Mouse (Mus musculus) left cerebral cortex, postnatal 14 days (tissue): Measurements from ENCODE around the gene Matn4. TPM values are rescaled to one million over a fixed set of nuclear protein-coding genes. Genes with fewer than 3 reads are reported as not detected.

Source experiments
- DNase-seq, 2 experiments: peaks; one replicate each; pipeline ENCODE4 v3.0.0; 2021 to 2022; ENCODE audit warnings: low spot score in 2 of 2, mixed read lengths in 1 of 2
- intact Hi-C: fragments of 180-260 bp; cut with DNase I; formaldehyde crosslinking; loops from one replicate; pipeline ENCODE4 v1.15.1; 2025
- total RNA-seq, 2 experiments: library from RNA; stranded (reverse); gene quantifications; 2 replicates each; pipeline ENCODE4 v1.2.3; 2021

Matn4 gene
- total RNA-seq, 2 experiments from 2014 or later: 13.4 to 15.0 TPM

GRCm38 (mm10) chr2:164383656-164384399 lies 21.1 kb downstream of the Matn4 start:
- no peak for DNase-seq
- intact Hi-C loops: no loop called here

GRCm38 (mm10) chr2:164382971-164383370 lies 22.0 kb downstream of the Matn4 start:
- intact Hi-C loops: no loop called here
- DNase-seq: no peak

GRCm38 (mm10) chr2:164381726-164382125 lies 23.2 kb downstream of the Matn4 start:
- intact Hi-C loops: no loop called here
- no peak for DNase-seq

- intact Hi-C loops: no loop called here
- no peak for DNase-seq
Measured at GRCm38 (mm10) chr2:164377478-164378426, 27.2 kb downstream of the Matn4 start.

GRCm38 (mm10) chr2:164373187-164373586 lies 31.8 kb downstream of the Matn4 start:
- DNase-seq: peak; percentile 15 to 18
- intact Hi-C loops: no loop called here

- DNase-seq: no peak
- intact Hi-C loops: no loop called here
Measured at GRCm38 (mm10) chr2:164372408-164373053, 32.4 kb downstream of the Matn4 start.

GRCm38 (mm10) chr2:164371371-164371770 lies 33.6 kb downstream of the Matn4 start:
- intact Hi-C loops: no loop called here
- DNase-seq: no peak

- no peak for DNase-seq
- intact Hi-C loops: no loop called here
Measured at GRCm38 (mm10) chr2:164368620-164369105, 36.3 kb downstream of the Matn4 start.

- DNase-seq: no peak
- intact Hi-C loops: no loop called here
Measured at GRCm38 (mm10) chr2:164366947-164367346, 38.0 kb downstream of the Matn4 start.

GRCm38 (mm10) chr2:164360974-164361657 lies 43.8 kb downstream of the Matn4 start:
- intact Hi-C loops: no loop called here
- DNase-seq: no peak

- DNase-seq: no peak
- intact Hi-C loops: no loop called here
Measured at GRCm38 (mm10) chr2:164359668-164360067, 45.3 kb downstream of the Matn4 start.

- no peak for DNase-seq
- intact Hi-C loops: no loop called here
Measured at GRCm38 (mm10) chr2:164359031-164359430, 45.9 kb downstream of the Matn4 start.

- intact Hi-C loops: no loop called here
- DNase-seq: no peak
Measured at GRCm38 (mm10) chr2:164358373-164358772, 46.6 kb downstream of the Matn4 start.

- intact Hi-C loops: no loop called here
- DNase-seq: no peak
Measured at GRCm38 (mm10) chr2:164356177-164356967, 48.6 kb downstream of the Matn4 start.

GRCm38 (mm10) chr2:164353356-164353755 lies 51.6 kb downstream of the Matn4 start:
- DNase-seq: no peak
- intact Hi-C loops: no loop called here

- intact Hi-C loops: no loop called here
- DNase-seq: no peak
Measured at GRCm38 (mm10) chr2:164352697-164353096, 52.3 kb downstream of the Matn4 start.

GRCm38 (mm10) chr2:164348980-164349379 lies 56.0 kb downstream of the Matn4 start:
- peak; percentile 20 to 30 for DNase-seq
- intact Hi-C loops: loop anchor here (5.0 kb wide), 1 partner anchor 212 kb away; no protein-coding TSS in a partner anchor

- intact Hi-C loops: loop anchor here (5.0 kb wide), 1 partner anchor 210 kb away; no protein-coding TSS in a partner anchor
- peak in 1 of 2 experiments; percentile 7 for DNase-seq
Measured at GRCm38 (mm10) chr2:164347697-164348096, 57.3 kb downstream of the Matn4 start.
